ENCODE assay signal across 10 mouse cellular contexts in genomic region chr11:107506260-107506659, GRCm38 (mm10). TPM values are rescaled to one million over a fixed set of nuclear protein-coding genes. Genes with fewer than 3 reads are reported as not detected.
DNase-seq lines count a peak whose midpoint lies in the region; ATAC-seq and TF ChIP-seq lines count a peak whose summit lies in the region.
"Had no signal": no experiment of that assay in that cellular context is flagged by ENCODE, and none has a peak within 500 bp of the region (broad histone marks: within the 10 kb centered on the region; RNA-seq: fewer than 3 reads in every experiment).

No protein-coding gene starts in this region.

- no peak for ATAC-seq in lung, embryonic 14.5 days (ENCODE audit: insufficient read depth)
- no peak for ATAC-seq in kidney, postnatal 0 days (replicated peaks; ENCODE audit: low FRiP score, low read depth)

- 61% methylated on average over 1 of the region's 1 CpGs for WGBS in lung, embryonic 14.5 days
- 81% methylated on average over 1 of the region's 1 CpGs for WGBS in kidney, postnatal 0 days

- H3K36me3 ChIP-seq in lung, embryonic 14.5 days (ENCODE audit: insufficient read depth), result 0 out of 2 replicates have a peak, but pooled peaks cover 8% of the 10 kb centered on the region
- H3K36me3 ChIP-seq in kidney, postnatal 0 days (ENCODE audit: insufficient read depth, low read length), result no peaks in the 10 kb centered on the region
- H3K36me3 ChIP-seq: heart, embryonic 10.5 days; lung, embryonic 15.5 days had no signal

- H3K4me3 ChIP-seq in lung, embryonic 14.5 days (ENCODE audit: low read depth, low read length), result no peak overlapping the region
- H3K4me3 ChIP-seq in kidney, postnatal 0 days (replicated peaks; ENCODE audit: low read depth, low read length), result no peak overlapping the region
- H3K4me3 ChIP-seq: heart, embryonic 10.5 days; lung, embryonic 15.5 days had no signal

- H3K27ac ChIP-seq in lung, embryonic 14.5 days (ENCODE audit: low read depth), result no peak overlapping the region
- H3K27ac ChIP-seq in kidney, postnatal 0 days, result no peak overlapping the region
- H3K27ac ChIP-seq: heart, embryonic 10.5 days; lung, embryonic 15.5 days had no signal

- no peak overlapping the region for H3K9ac ChIP-seq in lung, embryonic 14.5 days
- H3K9ac ChIP-seq in kidney, postnatal 0 days (ENCODE audit: low read depth, low read length), result no peak overlapping the region
- H3K9ac ChIP-seq: lung, embryonic 15.5 days had no signal

- peak; percentile 20 to 40 for DNase-seq in cerebellum, postnatal 14 days
- no peak for DNase-seq in cerebellum, adult 9-10 months
- peak; percentile 50 for DNase-seq in lung, embryonic 14.5 days
- DNase-seq in lung, adult 18-20 months, result no peak
- peak; percentile 54 for DNase-seq in kidney, postnatal 0 days (ENCODE audit: low spot score)
- DNase-seq in thymus, postnatal 4 days, result peak; percentile 71
- DNase-seq in layer of hippocampus, adult 11-12 months (ENCODE audit: low spot score), result no peak
- DNase-seq in left cerebral cortex, adult 8-10 months (ENCODE audit: low spot score in 2 of 2), result no peak

- no peaks in the 10 kb centered on the region for H3K27me3 ChIP-seq in lung, embryonic 14.5 days (ENCODE audit: insufficient read depth, low read length)
- no peaks in the 10 kb centered on the region for H3K27me3 ChIP-seq in kidney, postnatal 0 days (ENCODE audit: insufficient read depth, low read length)
- H3K27me3 ChIP-seq: lung, embryonic 15.5 days had no signal

- TF ChIP-seq CTCF in lung, embryonic 14.5 days (IDR thresholded peaks at IDR 0.05; ENCODE audit: low read depth), result peak; percentile 68
- TF ChIP-seq CTCF in kidney, postnatal 0 days (IDR thresholded peaks at IDR 0.05; ENCODE audit: low read depth), result peak; percentile 75

- no peak overlapping the region for H3K4me2 ChIP-seq in lung, embryonic 14.5 days
- H3K4me2 ChIP-seq in kidney, postnatal 0 days (ENCODE audit: low read length), result no peak overlapping the region
- H3K4me2 ChIP-seq: lung, embryonic 15.5 days had no signal

- H3K4me1 ChIP-seq in lung, embryonic 14.5 days (ENCODE audit: insufficient read depth), result no peaks in the 10 kb centered on the region
- H3K4me1 ChIP-seq in kidney, postnatal 0 days (replicated peaks; ENCODE audit: insufficient read depth, low read length), result no peaks in the 10 kb centered on the region

- no peaks in the 10 kb centered on the region for H3K9me3 ChIP-seq in lung, embryonic 14.5 days (ENCODE audit: low read depth, low read length)
- no peaks in the 10 kb centered on the region for H3K9me3 ChIP-seq in kidney, postnatal 0 days (replicated peaks; ENCODE audit: low read length)
- H3K9me3 ChIP-seq: heart, embryonic 10.5 days; lung, embryonic 15.5 days had no signal

RNA-seq across cellular contexts. Expression of gene Psmd12, which starts 27.0 kb away (rescaled TPM):
- polyA plus RNA-seq in lung, embryonic 14.5 days (2014; fragmentation: Nextera tagmentation; extraction: Ambion mirVana), result 188 and 192 TPM in 2 replicates
- polyA plus RNA-seq in kidney, postnatal 0 days (2015; fragmentation: Nextera tagmentation; extraction: Ambion mirVana), result 151 and 163 TPM in 2 replicates
- total RNA-seq in left cerebral cortex, adult 8-10 months (2022), result 10 to 100 TPM; 71.0 to 79.5 (median 71.8) TPM

RNA-seq across cellular contexts. Expression of gene Pitpnc1, which starts 35.8 kb away (rescaled TPM):
- 16.2 and 17.3 TPM in 2 replicates for polyA plus RNA-seq in lung, embryonic 14.5 days (2014; fragmentation: Nextera tagmentation; extraction: Ambion mirVana)
- 19.6 and 21.8 TPM in 2 replicates for polyA plus RNA-seq in kidney, postnatal 0 days (2015; fragmentation: Nextera tagmentation; extraction: Ambion mirVana)
- 10 to 100 TPM; 52.3 to 67.4 (median 59.9) TPM for total RNA-seq in left cerebral cortex, adult 8-10 months (2022)

RNA-seq across cellular contexts. Expression of gene Helz, which starts 41.5 kb away (rescaled TPM):
- polyA plus RNA-seq in lung, embryonic 14.5 days (2014; fragmentation: Nextera tagmentation; extraction: Ambion mirVana), result 25.7 and 27.4 TPM in 2 replicates
- polyA plus RNA-seq in kidney, postnatal 0 days (2015; fragmentation: Nextera tagmentation; extraction: Ambion mirVana), result 11.7 and 12.3 TPM in 2 replicates
- 10 to 100 TPM; 41.9 to 52.3 (median 48.0) TPM for total RNA-seq in left cerebral cortex, adult 8-10 months (2022)

Comparison
In these comparisons a context has a peak if more than half of its experiments do, and no peak if none do; other contexts are left out.
1. DNase-seq: peak in cerebellum, postnatal 14 days (2 of 2), lung, embryonic 14.5 days (single experiment), kidney, postnatal 0 days (single experiment) and thymus, postnatal 4 days (single experiment); none in cerebellum, adult 9-10 months (single experiment), lung, adult 18-20 months (0 of 2), layer of hippocampus, adult 11-12 months (single experiment) and left cerebral cortex, adult 8-10 months (0 of 2).